Mouse (Mus musculus): ENCODE results near the gene Acot7.
A peak's percentile ranks its signal among the peaks of the same experiment; 100 is the strongest.
"Not testable (repeated sequence)": the region's sequence is repeated elsewhere in the genome, so short reads cannot be mapped to it uniquely, and the experiment has no call there.

Acot7 gene

DNA sequence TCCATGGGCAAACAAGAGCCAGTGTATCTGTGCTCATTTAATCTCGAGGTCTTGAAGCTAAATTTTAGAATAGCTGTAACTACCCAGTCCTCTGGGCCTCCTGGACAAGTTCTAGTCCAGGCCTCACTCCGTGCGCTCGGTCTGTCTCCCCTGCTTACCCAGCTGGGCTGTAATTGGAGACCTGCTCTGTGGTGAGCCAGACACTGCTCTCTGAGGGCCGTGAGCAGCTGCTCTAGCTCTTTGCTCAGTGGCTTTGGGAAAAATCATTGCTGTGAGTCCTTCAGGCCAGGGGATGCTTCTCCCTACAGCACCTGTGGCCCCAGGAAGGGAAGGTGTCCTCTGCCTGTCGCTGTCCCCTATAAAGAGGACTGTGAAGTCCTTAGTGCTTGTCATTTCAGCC, 28.3 kb downstream of the Acot7 start:
- no peak for DNase-seq (ENCODE audit: low spot score in 2 of 2)

DNA sequence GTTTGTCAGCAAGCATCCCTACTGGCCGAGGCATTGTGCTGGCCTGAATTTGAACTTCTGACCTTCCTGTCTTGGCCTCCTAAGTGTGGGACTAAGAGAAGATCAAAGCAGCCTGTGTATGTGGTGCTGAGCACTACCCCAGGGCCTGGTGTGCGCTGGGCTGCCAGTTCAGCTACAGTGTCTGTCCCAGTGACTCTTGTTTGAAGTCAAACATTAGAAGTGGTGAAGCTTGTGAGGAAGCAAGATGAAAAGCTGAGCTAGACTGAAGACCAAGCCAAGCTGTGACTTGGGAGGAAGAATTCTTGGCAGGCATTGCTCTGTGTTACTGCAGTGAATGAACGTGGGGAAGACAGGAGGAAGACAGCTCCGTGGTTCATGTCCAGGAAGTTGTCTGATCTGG, 31.7 kb downstream of the Acot7 start:
- no peak for DNase-seq (ENCODE audit: low spot score in 2 of 2)

DNA sequence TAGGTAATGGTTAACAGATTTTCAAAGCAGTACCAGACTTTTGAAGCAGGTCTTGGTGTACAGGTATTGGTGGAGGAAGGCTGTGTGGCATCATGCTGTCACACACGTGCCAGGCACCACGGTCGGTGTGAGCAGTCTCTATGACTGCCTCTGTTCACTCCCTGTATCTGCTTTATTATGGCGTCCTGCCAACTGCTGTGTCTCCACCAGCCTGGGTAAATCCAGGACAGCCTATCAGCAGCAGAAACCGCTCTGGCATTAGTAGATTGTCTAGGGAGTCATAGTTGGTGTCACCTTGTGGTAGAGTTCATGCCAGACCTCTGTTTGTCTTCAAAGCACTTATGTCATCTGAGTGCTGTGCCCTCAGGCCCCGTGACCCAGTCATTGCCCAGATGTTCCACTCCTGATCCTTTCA, 34.2 kb downstream of the Acot7 start:
- DNase-seq (ENCODE audit: low spot score in 2 of 2): no peak

DNA sequence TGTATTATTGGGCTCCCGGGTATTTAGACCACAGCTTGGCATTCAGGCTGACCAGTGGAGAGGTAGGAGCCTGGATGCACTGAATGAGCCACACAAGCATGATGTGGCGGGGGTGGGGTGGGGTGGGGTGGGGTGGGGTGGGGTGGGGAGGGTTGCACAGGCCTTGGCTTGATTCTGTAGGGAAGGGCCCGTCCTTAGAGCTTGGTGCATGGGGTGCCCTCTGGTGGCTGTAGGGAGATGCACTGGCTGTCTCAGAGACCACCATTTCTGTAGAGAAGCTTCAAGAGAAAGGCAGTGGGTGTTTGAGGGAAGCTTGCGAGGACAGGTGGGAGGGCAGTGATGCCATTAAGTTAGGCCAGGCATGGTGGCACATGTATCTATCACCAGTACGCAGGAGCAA, 34.6 kb downstream of the Acot7 start:
- peak; percentile 37 to 38 for DNase-seq (ENCODE audit: low spot score in 2 of 2)

DNA sequence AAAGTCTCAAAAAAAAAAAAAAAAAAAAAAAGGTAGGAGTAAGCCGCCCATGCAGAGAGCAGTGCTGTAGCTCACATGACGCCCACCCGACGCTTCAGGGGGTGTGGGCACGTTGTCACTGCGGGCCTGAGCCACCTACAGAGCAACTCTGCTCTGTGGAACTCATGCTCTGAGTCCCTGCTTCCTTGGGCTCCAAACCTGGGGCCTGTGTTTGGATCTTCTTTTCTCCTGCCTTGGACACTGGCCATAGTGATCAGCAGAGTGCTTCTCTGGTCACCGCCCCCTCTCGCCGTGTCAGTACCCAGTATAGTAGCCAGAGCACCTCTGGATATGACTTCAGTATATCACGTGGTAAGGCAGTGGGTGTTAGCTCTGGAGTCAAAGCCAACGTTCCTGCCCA, 35.0 kb downstream of the Acot7 start:
- DNase-seq (ENCODE audit: low spot score in 2 of 2): no peak

DNA sequence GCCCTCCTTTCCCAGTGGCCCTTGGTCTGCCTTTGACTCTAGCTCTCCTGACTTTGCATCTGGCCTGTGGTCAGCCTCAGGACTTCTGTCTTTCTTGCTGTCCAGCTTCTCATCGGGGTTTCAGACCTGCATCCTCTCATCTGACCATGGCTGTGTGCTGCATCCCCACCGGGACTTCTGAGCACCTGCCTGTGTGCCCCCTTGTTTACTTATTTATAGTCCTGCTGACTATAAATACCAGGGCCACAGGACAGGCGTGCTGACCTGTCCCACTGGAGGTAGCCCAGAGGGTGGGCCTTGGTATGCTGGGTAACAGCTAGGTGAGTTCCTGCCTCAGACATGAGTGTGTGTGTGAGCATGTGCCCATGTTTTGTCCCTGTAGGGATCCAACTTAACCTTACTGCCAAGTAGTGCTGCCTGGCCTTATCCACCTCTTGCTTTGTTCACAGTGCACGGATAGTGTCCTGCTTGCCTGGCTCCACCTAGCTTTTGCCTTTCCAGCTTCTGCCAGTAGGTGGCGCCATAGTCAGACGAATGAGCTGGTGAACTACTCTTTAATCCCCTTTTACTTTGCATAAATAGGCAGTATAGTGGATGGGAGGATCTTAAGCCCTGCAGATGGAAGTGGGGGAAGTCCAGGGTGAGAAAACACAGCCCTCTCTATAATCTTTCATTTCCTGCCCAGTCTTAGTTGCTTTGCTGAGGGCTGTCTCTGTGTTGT, 36.0 kb downstream of the Acot7 start:
- peak; percentile 74 to 78 for DNase-seq (ENCODE audit: low spot score in 2 of 2)

DNA sequence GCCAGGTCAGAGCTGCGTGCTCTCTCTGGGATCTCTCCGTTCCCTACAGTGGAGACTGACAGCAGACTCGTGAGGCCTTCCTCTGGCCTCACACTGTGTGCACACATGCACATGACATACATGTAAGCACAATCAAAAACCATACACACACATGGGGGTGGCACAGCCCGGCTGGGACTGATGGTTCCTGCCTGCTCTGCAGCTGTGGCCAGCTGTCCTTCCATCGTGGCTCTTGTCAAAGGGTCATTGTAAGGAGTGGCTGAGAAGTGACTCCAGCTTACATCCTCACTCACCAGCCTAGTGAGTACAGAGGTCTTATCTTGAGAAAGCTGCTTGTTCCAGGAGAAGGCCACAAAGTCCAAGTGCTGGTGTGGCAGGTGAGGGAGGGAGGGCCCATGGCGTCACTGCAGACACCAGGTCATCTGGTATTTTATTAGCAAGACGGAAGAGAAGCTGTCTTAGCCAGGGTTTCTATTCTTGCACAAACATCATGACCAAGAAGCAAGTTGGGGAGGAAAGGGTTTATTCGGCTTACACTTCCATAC, 37.0 kb downstream of the Acot7 start:
- DNase-seq (ENCODE audit: low spot score in 2 of 2): no peak

DNA sequence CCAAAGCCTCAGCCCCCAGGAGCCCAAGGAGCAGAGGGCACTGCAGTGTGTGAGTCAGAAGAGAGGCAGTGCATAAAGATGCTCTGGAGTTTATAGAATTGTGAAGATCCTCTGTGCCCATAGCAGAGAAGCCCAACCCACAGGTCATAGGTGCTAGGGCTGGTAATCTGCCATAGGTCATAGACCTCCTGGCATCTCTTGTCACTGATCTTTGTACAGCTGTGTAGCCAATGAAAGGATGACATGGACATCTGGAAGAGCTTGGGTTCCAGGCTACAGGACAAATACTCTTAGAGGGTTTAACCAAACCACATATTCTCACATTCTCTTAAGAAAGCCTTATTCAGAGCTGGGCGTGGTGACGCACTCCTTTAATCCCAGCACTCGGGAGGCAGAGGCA, 41.7 kb downstream of the Acot7 start:
- no peak for DNase-seq (ENCODE audit: low spot score in 2 of 2)

DNA sequence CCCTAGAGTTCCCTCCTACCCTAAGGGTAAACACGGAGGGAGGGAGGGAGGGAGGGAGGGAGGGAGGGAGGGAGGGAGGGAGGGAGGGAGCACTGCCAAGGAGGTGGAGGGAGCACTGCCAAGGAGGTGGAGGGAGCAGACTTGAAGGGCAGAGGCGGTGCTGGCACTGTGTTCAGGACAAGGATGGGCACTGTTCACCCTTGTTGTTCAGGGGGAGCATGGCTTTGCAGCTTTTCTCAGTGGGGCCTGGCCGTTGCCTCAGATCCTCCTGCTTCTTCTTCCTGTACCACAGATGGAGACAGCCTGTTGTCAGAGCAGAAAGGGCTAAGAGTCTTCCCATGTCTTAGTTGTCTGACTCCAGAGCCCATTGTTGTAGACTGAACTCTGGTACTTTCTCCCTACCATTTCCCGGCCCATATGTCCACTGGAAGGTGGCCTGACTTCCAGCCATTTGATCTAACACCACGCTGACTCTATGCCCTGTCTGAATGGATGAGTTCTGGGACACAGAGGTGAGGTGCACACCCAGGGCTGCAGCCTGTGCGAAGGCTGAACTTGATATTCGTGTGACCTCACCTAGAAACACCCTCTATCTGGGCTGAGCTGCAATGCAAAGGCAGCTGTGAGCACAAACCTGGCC, 43.0 kb downstream of the Acot7 start:
- no peak for DNase-seq (ENCODE audit: low spot score in 2 of 2)

DNA sequence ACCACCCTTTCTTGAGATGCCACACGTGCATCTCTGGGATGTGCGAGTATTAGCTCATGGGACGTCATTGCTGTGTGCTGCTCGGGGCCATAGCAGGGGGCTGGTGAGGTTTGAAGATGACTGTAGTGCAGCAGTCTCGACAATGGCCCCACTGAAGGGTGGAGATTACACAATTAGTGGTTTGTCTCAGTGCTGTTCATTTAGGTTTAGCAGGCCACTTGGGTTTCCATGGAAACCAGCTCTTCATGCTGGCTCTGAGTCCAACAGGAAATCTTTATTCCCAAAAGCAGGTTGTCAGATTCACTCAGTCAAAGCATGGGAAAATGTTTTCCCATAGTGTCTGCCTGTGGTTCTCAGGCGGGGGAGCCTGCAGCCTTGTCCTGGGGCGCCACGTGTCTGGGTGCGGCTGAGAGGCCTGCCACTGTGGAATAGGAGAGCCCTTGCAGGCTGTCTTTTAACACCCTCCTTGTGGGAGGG, 43.5 kb downstream of the Acot7 start:
- no peak for DNase-seq (ENCODE audit: low spot score in 2 of 2)

DNA sequence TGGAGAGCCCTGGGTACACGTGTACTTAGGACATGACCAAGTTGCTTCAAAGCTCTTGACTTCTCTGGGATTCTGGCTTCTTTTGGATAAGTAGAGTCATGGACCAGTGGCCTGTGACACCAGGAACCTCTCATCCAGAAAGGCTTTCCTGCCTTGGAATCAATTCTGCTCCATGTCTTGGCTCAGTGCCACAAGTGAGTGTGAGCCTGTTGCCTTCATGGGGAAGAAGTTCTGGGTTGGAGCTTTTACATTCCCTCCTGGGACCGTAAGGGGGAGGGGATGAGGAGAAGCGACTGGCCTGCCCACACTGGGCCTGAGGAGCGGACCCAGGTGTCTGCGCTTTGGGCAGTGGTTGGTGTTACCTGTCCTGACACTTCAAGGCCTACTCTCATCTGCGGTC, 44.2 kb downstream of the Acot7 start:
- DNase-seq (ENCODE audit: low spot score in 2 of 2): no peak

DNA sequence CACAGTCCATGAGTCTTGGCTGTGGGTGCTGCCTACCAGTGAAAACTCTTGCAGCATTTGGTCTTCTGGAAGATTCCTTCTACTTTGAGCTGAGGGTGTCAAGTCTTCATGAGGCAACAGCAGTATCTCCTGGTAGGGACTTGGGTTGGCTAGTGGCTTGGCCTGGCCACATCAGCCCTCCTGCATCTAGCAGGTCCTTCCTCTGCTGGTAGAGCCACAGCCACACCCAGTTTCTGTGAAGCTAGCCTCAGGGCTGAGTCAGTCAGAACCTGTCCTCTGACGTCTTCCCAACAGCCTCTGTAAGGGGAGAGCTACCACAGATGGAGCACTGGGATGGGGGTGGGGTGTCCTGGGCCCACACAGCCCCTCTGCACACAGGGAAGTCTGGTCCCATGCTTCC, 44.6 kb downstream of the Acot7 start:
- DNase-seq (ENCODE audit: low spot score in 2 of 2): no peak

DNA sequence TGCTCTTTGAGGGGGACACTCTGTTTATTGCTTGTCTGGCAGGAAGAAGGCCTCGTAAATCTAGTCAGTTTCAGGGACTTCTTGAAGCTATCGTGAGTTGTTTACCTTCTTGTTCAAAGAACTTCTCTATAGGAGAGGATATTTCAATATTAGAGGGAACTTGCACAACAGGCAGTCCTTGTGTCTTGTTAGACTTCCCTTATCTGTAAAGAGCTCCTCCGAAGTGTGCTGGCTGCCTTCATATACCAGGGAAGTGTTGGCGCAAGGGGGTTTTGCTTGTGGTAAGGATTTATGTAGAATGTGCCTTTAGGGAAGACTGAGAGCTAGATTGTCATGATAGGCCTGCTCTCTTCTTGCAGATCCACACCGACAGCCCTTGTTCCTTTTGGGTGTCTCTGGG, 46.2 kb downstream of the Acot7 start:
- DNase-seq (ENCODE audit: low spot score in 2 of 2): no peak

DNA sequence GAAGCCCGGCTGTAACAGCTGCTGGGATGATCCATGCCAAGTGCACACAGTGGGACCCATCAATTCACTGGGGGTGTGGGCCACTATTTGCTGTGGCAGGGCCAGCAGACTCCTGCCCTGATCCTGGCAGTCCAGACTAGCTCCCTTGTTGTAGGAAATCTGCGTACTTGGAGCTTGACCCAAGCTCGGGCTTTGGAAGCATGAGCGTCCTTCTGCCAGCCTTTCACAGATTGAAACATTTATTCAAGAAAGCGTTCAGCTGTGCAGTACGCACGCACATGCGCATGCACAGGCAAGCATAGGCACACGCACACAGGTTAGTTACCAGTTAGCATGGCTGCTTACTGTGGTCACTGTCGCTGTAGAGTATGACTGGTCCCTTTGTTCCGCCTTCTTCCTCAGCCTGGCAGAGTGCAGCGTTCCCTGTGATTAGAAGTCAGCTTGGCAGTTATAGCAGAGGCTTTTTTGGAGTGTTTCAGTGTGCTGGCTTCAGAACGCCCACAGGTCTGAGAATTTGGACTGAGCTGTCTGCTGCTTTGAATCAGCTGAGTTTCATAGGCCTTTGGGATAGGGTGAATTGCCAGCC, 49.1 kb downstream of the Acot7 start:
- no peak for DNase-seq (ENCODE audit: low spot score in 2 of 2)

DNA sequence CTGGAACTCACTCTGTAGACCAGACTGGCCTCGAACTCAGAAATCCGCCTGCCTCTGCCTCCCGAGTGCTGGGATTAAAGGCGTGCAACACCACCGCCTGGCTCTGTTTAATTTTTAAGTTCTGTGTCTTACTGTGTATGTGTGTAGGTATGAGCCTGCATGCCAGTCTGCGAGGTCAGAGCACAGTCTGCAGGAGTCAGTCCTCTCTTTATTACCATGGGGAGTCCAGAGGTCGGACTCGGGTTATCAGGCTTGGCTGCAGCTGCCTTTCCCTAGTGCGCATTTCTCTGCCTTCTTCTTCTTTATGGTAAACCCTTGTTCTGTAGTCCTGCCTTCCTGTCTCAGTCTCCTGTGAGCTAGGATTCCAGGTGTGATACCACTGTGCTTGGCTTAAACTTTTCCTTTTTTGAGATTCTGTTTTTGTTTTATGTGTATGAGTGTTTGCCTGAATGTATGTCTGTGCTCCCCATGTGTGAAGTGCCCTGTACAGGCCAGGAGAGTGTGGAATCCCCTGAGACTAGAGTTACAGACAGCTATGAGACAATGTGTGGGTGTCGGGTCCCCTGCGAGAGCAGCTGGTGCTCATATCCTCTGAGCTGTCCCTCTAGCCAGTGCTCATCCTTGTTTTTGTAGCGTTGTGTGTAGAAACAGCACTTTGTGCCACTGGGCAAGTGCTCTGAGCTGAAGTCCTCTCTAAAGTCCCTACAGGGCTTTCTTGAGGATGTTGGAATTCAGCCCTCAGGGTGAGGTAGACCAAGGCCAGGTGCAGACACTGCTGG, 50.0 kb downstream of the Acot7 start:
- DNase-seq (ENCODE audit: low spot score in 2 of 2): no peak

DNA sequence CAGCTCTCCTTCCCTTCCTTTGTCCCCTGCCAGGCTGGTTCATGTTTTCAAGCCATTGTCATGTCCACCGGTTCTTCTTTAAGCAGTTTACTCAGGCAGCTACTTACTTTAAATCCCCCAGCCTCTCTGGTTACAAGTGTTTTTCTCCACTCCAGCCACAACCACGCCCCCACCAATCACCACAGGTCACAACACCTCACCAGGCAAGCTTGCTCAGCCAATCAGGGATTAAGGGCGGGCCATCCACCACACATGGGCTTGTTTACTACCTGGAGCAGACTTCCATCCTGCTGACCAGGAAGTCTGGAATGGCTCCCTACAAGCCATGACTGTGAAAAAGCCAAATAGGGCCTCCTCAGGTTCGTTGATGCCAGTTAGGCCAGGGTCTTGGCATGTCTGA, 52.4 kb downstream of the Acot7 start:
- DNase-seq (ENCODE audit: low spot score in 2 of 2): not testable (repeated sequence)

DNA sequence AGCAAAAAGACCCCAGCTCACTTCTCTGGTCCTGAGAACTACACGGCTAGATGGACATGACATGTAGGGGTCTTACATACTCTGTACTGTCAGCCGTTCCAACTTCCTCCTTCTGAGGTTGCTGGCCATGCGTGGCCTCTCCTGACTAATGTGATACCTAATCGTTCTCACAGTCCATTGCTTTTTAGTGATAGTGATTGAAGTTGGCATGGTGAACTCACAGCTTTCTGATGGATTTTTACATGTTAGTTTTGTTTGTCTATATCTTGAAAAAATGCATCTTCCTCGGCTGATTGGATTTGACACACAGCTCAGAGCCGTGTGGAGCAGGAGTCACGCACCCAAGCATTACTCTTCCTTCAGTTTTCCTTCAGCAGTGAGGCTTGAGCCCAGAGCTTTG, 53.4 kb downstream of the Acot7 start:
- no peak for DNase-seq (ENCODE audit: low spot score in 2 of 2)

DNA sequence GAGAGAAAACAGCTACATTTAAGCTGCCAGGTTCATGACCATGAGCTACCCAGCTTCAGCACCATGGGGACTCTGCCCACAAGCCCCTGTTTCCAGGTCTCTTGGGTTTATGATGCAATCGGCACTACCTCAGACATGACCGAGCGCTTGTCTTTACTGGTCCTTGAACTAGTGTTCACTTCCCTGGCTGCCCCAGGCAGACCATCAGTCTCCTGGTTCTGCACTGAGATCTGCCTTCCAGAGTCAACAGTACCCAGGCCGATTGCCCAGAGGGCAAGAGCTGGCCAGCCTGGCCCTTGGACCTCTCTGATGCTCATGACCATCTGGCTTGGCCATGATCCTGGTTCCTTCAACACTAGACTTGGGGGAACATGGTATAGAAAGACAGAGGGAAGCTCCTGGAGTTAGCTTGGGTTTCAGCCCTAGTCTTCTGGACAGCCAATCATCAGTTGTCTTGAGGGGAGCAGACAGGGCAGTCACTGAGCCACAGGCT, 54.5 kb downstream of the Acot7 start:
- DNase-seq (ENCODE audit: low spot score in 2 of 2): no peak

DNA sequence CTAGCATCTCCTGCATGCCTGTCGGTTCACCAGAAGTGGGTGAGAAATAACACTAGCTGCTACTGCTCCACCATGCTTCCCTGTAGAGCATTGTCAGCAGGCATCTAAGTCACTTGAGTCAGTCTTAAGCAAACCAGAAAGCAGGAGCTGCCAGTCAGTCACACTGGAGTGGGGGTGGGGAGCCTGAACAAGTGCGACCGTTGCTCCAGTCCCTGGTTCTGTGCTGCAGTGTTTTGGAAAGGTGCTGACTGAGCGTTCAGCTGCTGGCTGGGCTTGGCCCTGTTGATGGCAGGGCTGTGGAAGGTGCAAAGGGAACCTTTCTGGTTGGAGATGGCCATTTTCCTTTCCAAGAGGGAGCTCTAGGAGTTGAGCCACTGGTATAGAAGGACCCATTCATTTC, 62.0 kb downstream of the Acot7 start:
- no peak for DNase-seq (ENCODE audit: low spot score in 2 of 2)

DNA sequence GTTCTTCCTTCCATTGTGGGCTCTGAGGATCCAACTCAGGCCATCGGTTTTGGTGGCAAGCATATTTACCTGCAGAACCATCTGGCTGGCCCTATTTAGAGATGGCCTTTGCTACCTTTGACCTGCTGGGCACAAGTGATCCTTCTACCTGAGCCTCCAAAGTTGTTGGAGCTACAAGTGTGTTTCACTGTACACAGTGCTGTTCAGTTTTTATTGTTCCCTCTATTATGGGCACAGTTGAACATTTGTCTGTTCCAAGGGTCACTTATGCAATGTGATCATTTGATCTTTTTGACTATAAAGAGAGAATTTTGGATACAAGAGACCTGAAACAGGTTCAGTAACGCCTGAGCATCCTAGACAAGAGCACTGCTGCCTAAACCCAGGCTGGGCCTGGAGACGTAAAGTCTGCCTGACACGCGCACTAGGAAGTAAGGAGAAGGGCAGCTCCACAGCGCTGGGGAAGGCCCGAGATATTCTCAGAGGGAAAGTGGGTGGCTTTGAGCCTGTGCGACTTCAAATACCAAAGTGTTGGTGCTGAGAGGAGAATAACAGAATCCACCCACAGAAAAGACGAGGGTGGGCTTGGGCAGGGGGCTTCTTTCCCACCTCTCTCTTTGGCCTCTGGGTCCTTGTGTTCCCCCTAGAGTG, 65.4 kb downstream of the Acot7 start:
- DNase-seq (ENCODE audit: low spot score in 2 of 2): no peak

DNA sequence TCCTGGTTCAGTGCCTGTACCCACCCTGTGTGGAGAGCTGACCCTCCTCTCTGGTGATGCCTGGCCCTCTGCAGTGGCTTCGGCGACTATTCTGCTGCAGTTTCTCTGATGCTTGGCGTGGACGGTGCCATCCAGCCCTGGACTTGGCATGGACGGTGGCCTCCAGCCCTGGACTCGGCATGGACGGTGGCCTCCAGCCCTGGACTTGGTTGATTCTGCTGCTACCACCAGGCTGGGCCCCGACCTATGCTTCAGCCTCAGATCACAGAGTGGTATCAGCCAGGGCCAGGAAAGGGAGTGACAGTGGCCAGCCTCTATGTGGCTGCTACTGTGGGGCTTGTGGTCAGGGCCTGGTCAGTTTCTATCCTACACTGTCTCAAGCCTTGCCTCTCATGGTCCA, 66.0 kb downstream of the Acot7 start:
- DNase-seq (ENCODE audit: low spot score in 2 of 2): no peak
